Mouse (Mus musculus): ENCODE measurements around the gene Il33. TPM values are rescaled to one million over a fixed set of nuclear protein-coding genes. Genes with fewer than 3 reads are reported as not detected.

Il33 gene
- total RNA-seq, 2 experiments from 2014 or later, result 21.9 to 25.1 TPM

GRCm38 (mm10) chr19:29973396-29973795 lies 48.5 kb downstream of the Il33 start:
- intact Hi-C loops (cut with DNase I), result loop anchor here (10.0 kb wide), 1 partner anchor 231 kb away; no protein-coding TSS in a partner anchor
- no peak for DNase-seq (ENCODE audit: low spot score in 2 of 2)

- DNase-seq (ENCODE audit: low spot score in 2 of 2), result peak; percentile 45 to 55
- intact Hi-C loops (cut with DNase I), result loop anchor here (1.0 to 10.0 kb wide), 3 partner anchors 153 to 297 kb away; no protein-coding TSS in a partner anchor
Observed at GRCm38 (mm10) chr19:29978847-29979246, 53.9 kb downstream of the Il33 start.

- intact Hi-C loops (cut with DNase I), result loop anchor here (1.0 to 10.0 kb wide), 4 partner anchors 145 to 297 kb away; no protein-coding TSS in a partner anchor
- DNase-seq (ENCODE audit: low spot score in 2 of 2), result peak in 1 of 2 experiments; percentile 55
Observed at GRCm38 (mm10) chr19:29979452-29980089, 54.7 kb downstream of the Il33 start.

- no peak for DNase-seq (ENCODE audit: low spot score in 2 of 2)
- intact Hi-C loops (cut with DNase I), result loop anchor here (10.0 kb wide), 1 partner anchor 140 kb away; no protein-coding TSS in a partner anchor
Observed at GRCm38 (mm10) chr19:29984208-29985005, 59.5 kb downstream of the Il33 start.

- peak; percentile 11 to 31 for DNase-seq (ENCODE audit: low spot score in 2 of 2)
- intact Hi-C loops (cut with DNase I), result loop anchor here (10.0 kb wide), 1 partner anchor 138 kb away; no protein-coding TSS in a partner anchor
Observed at GRCm38 (mm10) chr19:29986464-29987091, 61.7 kb downstream of the Il33 start.

- intact Hi-C loops (cut with DNase I), result no loop called here
- DNase-seq (ENCODE audit: low spot score in 2 of 2), result no peak
Observed at GRCm38 (mm10) chr19:30000406-30001365, 75.8 kb downstream of the Il33 start.

- intact Hi-C loops (cut with DNase I), result no loop called here
- DNase-seq (ENCODE audit: low spot score in 2 of 2), result no peak
Observed at GRCm38 (mm10) chr19:30001550-30001949, 76.6 kb downstream of the Il33 start.

GRCm38 (mm10) chr19:30003621-30004020 lies 78.7 kb downstream of the Il33 start, which contains the start of gene Trpd52l3:
Trpd52l3 (plus strand) TSS chr19:30003790.
- intact Hi-C loops (cut with DNase I), result no loop called here
- DNase-seq (ENCODE audit: low spot score in 2 of 2), result no peak

GRCm38 (mm10) chr19:30006371-30006770 lies 81.5 kb downstream of the Il33 start:
- no peak for DNase-seq (ENCODE audit: low spot score in 2 of 2)
- intact Hi-C loops (cut with DNase I), result no loop called here

Other genes starting within 250 kb of the Il33 start
- gene Mlana, start 227.3 kb upstream of the Il33 start, total RNA-seq (2021), result not detected
- 10 to 100 TPM; 34.0 to 35.0 TPM for gene 9930021J03Rik, start 119.1 kb upstream of the Il33 start, total RNA-seq (2021)
- gene Ranbp6, start 112.1 kb upstream of the Il33 start, total RNA-seq (2021), result 10 to 100 TPM; 32.4 to 34.8 TPM
- not detected for gene Trpd52l3, start 78.7 kb downstream of the Il33 start, total RNA-seq (2021)
- 10 to 100 TPM; 52.0 to 57.4 TPM for gene Uhrf2, start 105.4 kb downstream of the Il33 start, total RNA-seq (2021)

All from left cerebral cortex, postnatal 25 days (tissue).